Mouse (Mus musculus): ENCODE data around the gene 4930451I11Rik. TPM values are rescaled to one million over a fixed set of nuclear protein-coding genes. Genes with fewer than 3 reads are reported as not detected.
A peak's percentile ranks its signal among the peaks of the same experiment; 100 is the strongest.

Gene 4930451I11Rik
- polyA plus RNA-seq, 1 experiment from 2014 or later = not detected

GRCm38 (mm10) chr7:126795387-126796317 is 35.8 kb downstream of the 4930451I11Rik start:
- peaks cover 68% of the 10 kb centered on the region for H3K4me1 ChIP-seq
- WGBS = 82% methylated on average over 16 of the region's 16 CpGs
- no peak overlapping the region for H3K27ac ChIP-seq (replicated peaks)
- no peak for DNase-seq (ENCODE audit: low spot score)
- peak overlapping the region; percentile 96 for H3K4me3 ChIP-seq
- H3K36me3 ChIP-seq = peaks cover 49% of the 10 kb centered on the region
- no peaks in the 10 kb centered on the region for H3K27me3 ChIP-seq (ENCODE audit: low read depth, poor library complexity, severe bottlenecking)
- H3K9me3 ChIP-seq (replicated peaks) = no peaks in the 10 kb centered on the region

- Histone ChIP-seq H3K27ac (replicated peaks) (no peak overlapping the region), H3K36me3 (peaks cover 60% of the 10 kb centered on the region), H3K9me3 (replicated peaks) (no peaks in the 10 kb centered on the region), H3K27me3 (ENCODE audit: low read depth, poor library complexity, severe bottlenecking) (no peaks in the 10 kb centered on the region), H3K4me3 (no peak overlapping the region), H3K4me1 (peaks cover 62% of the 10 kb centered on the region)
- 84% methylated on average over 4 of the region's 4 CpGs for WGBS
- no peak for DNase-seq (ENCODE audit: low spot score)
These were observed 37.2 kb downstream of the 4930451I11Rik start for GRCm38 (mm10) chr7:126794271-126794605.

- Histone ChIP-seq H3K27ac (replicated peaks) (no peak overlapping the region), H3K27me3 (ENCODE audit: low read depth, poor library complexity, severe bottlenecking) (no peaks in the 10 kb centered on the region), H3K9me3 (replicated peaks) (no peaks in the 10 kb centered on the region), H3K4me1 (peaks cover 62% of the 10 kb centered on the region), H3K4me3 (0 out of 2 replicates have a peak overlapping the region, but pooled peaks have one; percentile 89), H3K36me3 (peaks cover 66% of the 10 kb centered on the region)
- 67% methylated on average over 4 of the region's 4 CpGs for WGBS
- DNase-seq (ENCODE audit: low spot score) = no peak
These were observed 37.8 kb downstream of the 4930451I11Rik start for GRCm38 (mm10) chr7:126793456-126794270.

- Histone ChIP-seq H3K4me3 (peak overlapping the region; percentile 89), H3K4me1 (peaks cover 56% of the 10 kb centered on the region), H3K27me3 (ENCODE audit: low read depth, poor library complexity, severe bottlenecking) (no peaks in the 10 kb centered on the region), H3K27ac (replicated peaks) (peak overlapping the region; percentile 97), H3K9me3 (replicated peaks) (no peaks in the 10 kb centered on the region), H3K36me3 (peaks cover 74% of the 10 kb centered on the region)
- 29% methylated on average over 11 of the region's 11 CpGs for WGBS
- no peak for DNase-seq (ENCODE audit: low spot score)
These were observed 38.6 kb downstream of the 4930451I11Rik start for GRCm38 (mm10) chr7:126792721-126793443.

GRCm38 (mm10) chr7:126791851-126792720 is 39.4 kb downstream of the 4930451I11Rik start, which contains the start of gene Ppp4c:
Gene Ppp4c, minus strand, starts transcription at chr7:126792496.
- H3K36me3 ChIP-seq = peaks cover 74% of the 10 kb centered on the region
- H3K27ac ChIP-seq (replicated peaks) = peak within 1 kb of the TSS; percentile 97
- no peaks in the 10 kb centered on the region for H3K9me3 ChIP-seq (replicated peaks)
- WGBS = under 1% methylated on average over 83 of the region's 83 CpGs
- peak; percentile 99 for DNase-seq (ENCODE audit: low spot score)
- H3K4me3 ChIP-seq = peak within 1 kb of the TSS; percentile 89
- H3K27me3 ChIP-seq (ENCODE audit: low read depth, poor library complexity, severe bottlenecking) = no peaks in the 10 kb centered on the region
- H3K4me1 ChIP-seq = peaks cover 48% of the 10 kb centered on the region

GRCm38 (mm10) chr7:126789141-126789540 is 42.3 kb downstream of the 4930451I11Rik start:
- Histone ChIP-seq H3K4me3 (0 out of 2 replicates have a peak overlapping the region, but pooled peaks have one; percentile 9), H3K27me3 (ENCODE audit: low read depth, poor library complexity, severe bottlenecking) (no peaks in the 10 kb centered on the region), H3K36me3 (peaks cover 74% of the 10 kb centered on the region), H3K27ac (replicated peaks) (no peak overlapping the region), H3K9me3 (replicated peaks) (no peaks in the 10 kb centered on the region), H3K4me1 (peaks cover 30% of the 10 kb centered on the region)
- WGBS = 94% methylated on average over 4 of the region's 4 CpGs
- DNase-seq (ENCODE audit: low spot score) = no peak

- peaks cover 30% of the 10 kb centered on the region for H3K4me1 ChIP-seq
- no peaks in the 10 kb centered on the region for H3K9me3 ChIP-seq (replicated peaks)
- WGBS = 94% methylated on average over 14 of the region's 14 CpGs
- peaks cover 83% of the 10 kb centered on the region for H3K36me3 ChIP-seq
- no peaks in the 10 kb centered on the region for H3K27me3 ChIP-seq (ENCODE audit: low read depth, poor library complexity, severe bottlenecking)
- H3K27ac ChIP-seq (replicated peaks) = no peak overlapping the region
- no peak for DNase-seq (ENCODE audit: low spot score)
- no peak overlapping the region for H3K4me3 ChIP-seq
These were observed 45.3 kb downstream of the 4930451I11Rik start for GRCm38 (mm10) chr7:126786142-126786541.

- Histone ChIP-seq H3K9me3 (replicated peaks) (no peaks in the 10 kb centered on the region), H3K27me3 (ENCODE audit: low read depth, poor library complexity, severe bottlenecking) (no peaks in the 10 kb centered on the region), H3K27ac (replicated peaks) (no peak overlapping the region), H3K4me1 (peaks cover 29% of the 10 kb centered on the region), H3K4me3 (no peak overlapping the region), H3K36me3 (peaks cover 74% of the 10 kb centered on the region)
- WGBS = 84% methylated on average over 4 of the region's 4 CpGs
- DNase-seq (ENCODE audit: low spot score) = no peak
These were observed 46.4 kb downstream of the 4930451I11Rik start for GRCm38 (mm10) chr7:126785056-126785455.

GRCm38 (mm10) chr7:126784469-126784868 is 47.0 kb downstream of the 4930451I11Rik start:
- Histone ChIP-seq H3K4me3 (no peak overlapping the region), H3K9me3 (replicated peaks) (no peaks in the 10 kb centered on the region), H3K4me1 (peaks cover 33% of the 10 kb centered on the region), H3K36me3 (peaks cover 68% of the 10 kb centered on the region), H3K27me3 (ENCODE audit: low read depth, poor library complexity, severe bottlenecking) (no peaks in the 10 kb centered on the region), H3K27ac (replicated peaks) (no peak overlapping the region)
- 90% methylated on average over 7 of the region's 7 CpGs for WGBS
- DNase-seq (ENCODE audit: low spot score) = no peak

GRCm38 (mm10) chr7:126782693-126783092 is 48.7 kb downstream of the 4930451I11Rik start:
- Histone ChIP-seq H3K27ac (replicated peaks) (no peak overlapping the region), H3K27me3 (ENCODE audit: low read depth, poor library complexity, severe bottlenecking) (no peaks in the 10 kb centered on the region), H3K4me3 (no peak overlapping the region), H3K9me3 (replicated peaks) (no peaks in the 10 kb centered on the region), H3K4me1 (peaks cover 44% of the 10 kb centered on the region), H3K36me3 (peaks cover 50% of the 10 kb centered on the region)
- WGBS = 87% methylated on average over 13 of the region's 13 CpGs
- DNase-seq (ENCODE audit: low spot score) = no peak

GRCm38 (mm10) chr7:126781661-126782370 is 49.6 kb downstream of the 4930451I11Rik start:
- H3K9me3 ChIP-seq (replicated peaks) = no peaks in the 10 kb centered on the region
- H3K27me3 ChIP-seq (ENCODE audit: low read depth, poor library complexity, severe bottlenecking) = no peaks in the 10 kb centered on the region
- peak overlapping the region; percentile 82 for H3K27ac ChIP-seq (replicated peaks)
- H3K4me1 ChIP-seq = peaks cover 52% of the 10 kb centered on the region
- WGBS = 42% methylated on average over 11 of the region's 11 CpGs
- peak overlapping the region; percentile 58 for H3K4me3 ChIP-seq
- H3K36me3 ChIP-seq = peaks cover 41% of the 10 kb centered on the region
- DNase-seq (ENCODE audit: low spot score) = no peak
